Comparison of ENCODE assay signal across 21 mouse cellular contexts in genomic region chr2:56539828-56540227, GRCm38 (mm10).
A peak's percentile ranks its signal among the peaks of the same experiment; 100 is the strongest.
DNase-seq lines count a peak whose midpoint lies in the region; ATAC-seq lines count a peak whose summit lies in the region.
"Had no signal": no experiment of that assay in that cellular context is flagged by ENCODE, and none has a peak within 500 bp of the region (broad histone marks: within the 10 kb centered on the region; RNA-seq: fewer than 3 reads in every experiment).

No protein-coding gene starts in this region.

- H3K4me2 ChIP-seq in midbrain, embryonic 14.5 days (ENCODE audit: low read length) = no peak overlapping the region
- no peak overlapping the region for H3K4me2 ChIP-seq in neural tube, embryonic 14.5 days (ENCODE audit: low read depth, low read length)
- H3K4me2 ChIP-seq: liver, embryonic 11.5 days had no signal

- no peak overlapping the region for H3K9ac ChIP-seq in midbrain, embryonic 14.5 days (replicated peaks; ENCODE audit: low read length)
- no peak overlapping the region for H3K9ac ChIP-seq in neural tube, embryonic 14.5 days (replicated peaks; ENCODE audit: low read depth, low read length)

- peak; percentile 26 for DNase-seq in midbrain, embryonic 14.5 days
- DNase-seq in midbrain, embryonic 10.5 days (ENCODE audit: low spot score) = no peak
- peak; percentile 3 for DNase-seq in right cerebral cortex, postnatal 4 days
- DNase-seq in right cerebral cortex, postnatal 36 days (ENCODE audit: low spot score in 2 of 2) = no peak
- DNase-seq in layer of hippocampus, adult 18-20 months (ENCODE audit: low spot score in 2 of 2) = peak; percentile 6 to 47
- no peak for DNase-seq in frontal cortex, postnatal 10 days (ENCODE audit: low spot score in 2 of 2)
- DNase-seq: adrenal gland, postnatal 14 days; cerebellum, adult 9-10 months; heart, adult 2 months; kidney, adult 2 months; kidney, postnatal 14 days; lung, adult 2 months; lung, postnatal 4 days; thymus, postnatal 4 days had no signal

- H3K36me3 ChIP-seq in midbrain, embryonic 14.5 days (ENCODE audit: control insufficient read depth, insufficient read depth, low read length) = no peaks in the 10 kb centered on the region
- H3K36me3 ChIP-seq in midbrain, embryonic 10.5 days = no peaks in the 10 kb centered on the region
- H3K36me3 ChIP-seq in neural tube, embryonic 14.5 days (ENCODE audit: control insufficient read depth, insufficient read depth, low read length) = no peaks in the 10 kb centered on the region
- H3K36me3 ChIP-seq: limb, embryonic 10.5 days had no signal

- no peak overlapping the region for H3K27ac ChIP-seq in midbrain, embryonic 14.5 days (replicated peaks; ENCODE audit: low read depth, low read length)
- H3K27ac ChIP-seq in midbrain, embryonic 10.5 days (replicated peaks) = no peak overlapping the region
- no peak overlapping the region for H3K27ac ChIP-seq in neural tube, embryonic 14.5 days (ENCODE audit: low read depth, low read length)
- H3K27ac ChIP-seq: heart, adult 2 months; left cerebral cortex, adult 2 months; limb, embryonic 10.5 days had no signal

- H3K27me3 ChIP-seq in midbrain, embryonic 14.5 days (ENCODE audit: control insufficient read depth, insufficient read depth, low read length) = no peaks in the 10 kb centered on the region
- H3K27me3 ChIP-seq in midbrain, embryonic 10.5 days (ENCODE audit: low read depth, poor library complexity, severe bottlenecking) = no peaks in the 10 kb centered on the region
- no peaks in the 10 kb centered on the region for H3K27me3 ChIP-seq in neural tube, embryonic 14.5 days (ENCODE audit: control insufficient read depth, insufficient read depth, low read length)
- H3K27me3 ChIP-seq: Patski had no signal

- 72% methylated on average over 8 of the region's 8 CpGs for WGBS in midbrain, embryonic 14.5 days
- 93% methylated on average over 8 of the region's 8 CpGs for WGBS in midbrain, embryonic 10.5 days
- WGBS in neural tube, embryonic 14.5 days = 59% methylated on average over 8 of the region's 8 CpGs

- H3K4me1 ChIP-seq in midbrain, embryonic 14.5 days (ENCODE audit: control insufficient read depth, insufficient read depth, low read length) = no peaks in the 10 kb centered on the region
- peaks cover 5% of the 10 kb centered on the region; the same call in 1 of the 2 replicates for H3K4me1 ChIP-seq in midbrain, embryonic 10.5 days
- H3K4me1 ChIP-seq in neural tube, embryonic 14.5 days (ENCODE audit: control insufficient read depth, insufficient read depth, low read length) = no peaks in the 10 kb centered on the region
- H3K4me1 ChIP-seq: limb, embryonic 10.5 days had no signal

- peak; percentile 64; the same call in 1 of the 2 replicates for ATAC-seq in midbrain, embryonic 14.5 days (ENCODE audit: low FRiP score, low TSS enrichment)
- ATAC-seq in neural tube, embryonic 14.5 days (ENCODE audit: low read depth) = peak; percentile 65; the same call in 1 of the 2 replicates
- no peak for ATAC-seq in megakaryocyte progenitor cell, adult 5-6 weeks (replicated peaks; ENCODE audit: poor library complexity)
- ATAC-seq: activated CD4-positive, CD25-positive, alpha-beta regulatory T cell, adult 4 months; Patski had no signal

- no peak overlapping the region for H3K4me3 ChIP-seq in midbrain, embryonic 14.5 days (replicated peaks; ENCODE audit: low read depth, low read length)
- no peak overlapping the region for H3K4me3 ChIP-seq in midbrain, embryonic 10.5 days
- no peak overlapping the region for H3K4me3 ChIP-seq in neural tube, embryonic 14.5 days (ENCODE audit: low read depth, low read length)
- H3K4me3 ChIP-seq: heart, adult 2 months; left cerebral cortex, adult 2 months; limb, embryonic 10.5 days had no signal

- no peaks in the 10 kb centered on the region for H3K9me3 ChIP-seq in midbrain, embryonic 14.5 days (ENCODE audit: control insufficient read depth, low read length)
- no peaks in the 10 kb centered on the region for H3K9me3 ChIP-seq in midbrain, embryonic 10.5 days (replicated peaks)
- H3K9me3 ChIP-seq in neural tube, embryonic 14.5 days (ENCODE audit: control insufficient read depth, low read length) = no peaks in the 10 kb centered on the region
- H3K9me3 ChIP-seq: limb, embryonic 10.5 days had no signal

Comparison
In these comparisons a context has a peak if more than half of its experiments do, and no peak if none do; other contexts are left out.
1. DNase-seq: peak in midbrain, embryonic 14.5 days (single experiment), right cerebral cortex, postnatal 4 days (single experiment) and layer of hippocampus, adult 18-20 months (2 of 2); none in midbrain, embryonic 10.5 days (single experiment), right cerebral cortex, postnatal 36 days (0 of 2) and frontal cortex, postnatal 10 days (0 of 2).